Mouse (Mus musculus) lung, adult 2 months (tissue): Measurements from ENCODE around the gene Otof.

Experiments
- CTCF ChIP-seq: fragments of 200-500 bp; IDR thresholded peaks from 2 replicates; pipeline ENCODE4 v1.5.1; 2011; ENCODE audit warnings: mild to moderate bottlenecking, low read length, control low read depth; ENCODE audit not compliant: insufficient read depth
- POLR2A ChIP-seq: fragments of 200-500 bp; IDR thresholded peaks from 2 replicates; pipeline ENCODE4 v1.6.1; 2011; ENCODE audit warnings: low read depth, mild to moderate bottlenecking, control low read depth, low read length, borderline replicate concordance; ENCODE audit errors: extremely low read depth

GRCm38 (mm10) chr5:30444327-30444895, 17.3 kb downstream of the Otof start:
- no peak for TF ChIP-seq POLR2A
- TF ChIP-seq CTCF, result no peak
